Mouse (Mus musculus) neural tube, embryonic 14.5 days (tissue): ENCODE data around the gene Trp53. TPM values are rescaled to one million over a fixed set of nuclear protein-coding genes. Genes with fewer than 3 reads are reported as not detected.
"Not testable (repeated sequence)": the region's sequence is repeated elsewhere in the genome, so short reads cannot be mapped to it uniquely, and the experiment has no call there.

Source experiments
- ATAC-seq: fragments of 200-750 bp; cut with Nextera tagmentation; 2 replicates; pipeline ENCODE4 v1.8.0; 2017; ENCODE audit warnings: low read depth, mild to moderate bottlenecking, moderate TSS enrichment, moderate library complexity
- H3K27ac ChIP-seq: fragments of 300-500 bp; sonication (generic); 2 replicates; pipeline ENCODE4 v1.5.1; 2014; ENCODE audit warnings: low read depth, mild to moderate bottlenecking, control low read depth, low read length, moderate library complexity, mixed read lengths
- H3K27me3 ChIP-seq: fragments of 300-500 bp; sonication (generic); 2 replicates; pipeline ENCODE4 v1.6.1; 2014; ENCODE audit warnings: low read length; ENCODE audit not compliant: control insufficient read depth, insufficient read depth
- H3K36me3 ChIP-seq: fragments of 300-500 bp; sonication (generic); 2 replicates; pipeline ENCODE4 v1.6.1; 2014; ENCODE audit warnings: low read length, mixed read lengths; ENCODE audit not compliant: control insufficient read depth, insufficient read depth
- H3K4me1 ChIP-seq: fragments of 300-500 bp; sonication (generic); 2 replicates; pipeline ENCODE4 v1.6.1; 2014; ENCODE audit warnings: low read length; ENCODE audit not compliant: control insufficient read depth, insufficient read depth
- H3K4me2 ChIP-seq: fragments of 300-500 bp; sonication (generic); 2 replicates; pipeline ENCODE4 v1.6.1; 2014; ENCODE audit warnings: mild to moderate bottlenecking, low read depth, low read length, control low read depth
- H3K4me3 ChIP-seq: fragments of 300-500 bp; sonication (generic); 2 replicates; pipeline ENCODE4 v1.5.1; 2014; ENCODE audit warnings: low read depth, low read length, control low read depth, mixed read lengths
- H3K9ac ChIP-seq: fragments of 300-500 bp; sonication (generic); replicated peaks from 2 replicates; pipeline ENCODE4 v1.6.1; 2014; ENCODE audit warnings: low read depth, mild to moderate bottlenecking, control low read depth, low read length, mixed read lengths
- H3K9me3 ChIP-seq: fragments of 300-500 bp; sonication (generic); 2 replicates; pipeline ENCODE4 v1.6.1; 2016; ENCODE audit warnings: low read length; ENCODE audit not compliant: control insufficient read depth
- WGBS: fragments of 180-500 bp; shearing (Covaris S2); extraction: QIAGEN DNeasy Blood & Tissue Kit; methylation state at CpG from one replicate; pipeline ENCODE4 v1.1.7; 2014; 5-methylcytosine and 5-hydroxymethylcytosine counted together
- polyA plus RNA-seq: library from polyadenylated mRNA; unstranded; fragments of >200 nt; fragmentation: Nextera tagmentation; extraction: Ambion mirVana; gene quantifications from 2 replicates; pipeline ENCODE4 v1.2.1, GENCODE M21; 2014

Gene Trp53
- polyA plus RNA-seq, 1 experiment from 2014 or later, result 54.6 TPM

GRCm38 (mm10) chr11:69610899-69611298 lies 30.7 kb downstream of the Trp53 start:
- Histone ChIP-seq H3K4me2 (no peak overlapping the region), H3K4me3 (no peak overlapping the region), H3K27me3 (no peaks in the 10 kb centered on the region), H3K9ac (no peak overlapping the region), H3K27ac (no peak overlapping the region), H3K36me3 (no peaks in the 10 kb centered on the region), H3K4me1 (no peaks in the 10 kb centered on the region), H3K9me3 (no peaks in the 10 kb centered on the region)
- no peak for ATAC-seq
- 58% methylated on average over 4 of the region's 4 CpGs for WGBS

GRCm38 (mm10) chr11:69613553-69614256 lies 33.5 kb downstream of the Trp53 start:
- no peak for ATAC-seq
- WGBS, result 8% methylated on average over 18 of the region's 19 CpGs

GRCm38 (mm10) chr11:69614257-69614588 lies 34.1 kb downstream of the Trp53 start:
- not testable (repeated sequence) for H3K4me3 ChIP-seq, H3K27me3 ChIP-seq, H3K36me3 ChIP-seq, H3K9ac ChIP-seq, H3K9me3 ChIP-seq, H3K27ac ChIP-seq, ATAC-seq, H3K4me2 ChIP-seq, H3K4me1 ChIP-seq
- WGBS, result 57% methylated on average over 11 of the region's 11 CpGs

More at GRCm38 (mm10) chr11:69613553-69614256, 33.5 kb downstream of the Trp53 start:
- Histone ChIP-seq H3K9ac (no peak overlapping the region), H3K27ac (no peak overlapping the region), H3K36me3 (no peaks in the 10 kb centered on the region), H3K9me3 (no peaks in the 10 kb centered on the region), H3K27me3 (no peaks in the 10 kb centered on the region), H3K4me3 (no peak overlapping the region), H3K4me2 (0 out of 2 replicates have a peak overlapping the region, but pooled peaks have one; percentile 0), H3K4me1 (no peaks in the 10 kb centered on the region)

- WGBS, result 50% methylated on average over 10 of the region's 10 CpGs
- Histone ChIP-seq H3K27ac (no peak overlapping the region), H3K4me1 (no peaks in the 10 kb centered on the region), H3K36me3 (no peaks in the 10 kb centered on the region), H3K4me3 (no peak overlapping the region), H3K27me3 (no peaks in the 10 kb centered on the region), H3K9me3 (no peaks in the 10 kb centered on the region), H3K4me2 (no peak overlapping the region), H3K9ac (no peak overlapping the region)
- no peak for ATAC-seq
Observed at GRCm38 (mm10) chr11:69616781-69617180, 36.6 kb downstream of the Trp53 start.

GRCm38 (mm10) chr11:69617805-69618204 lies 37.6 kb downstream of the Trp53 start, which contains the start of gene Shbg:
TSS of gene Shbg (minus strand) at chr11:69617905.
- Histone ChIP-seq H3K27me3 (no peaks in the 10 kb centered on the region), H3K4me2 (no peak within 1 kb of the TSS), H3K27ac (no peak within 1 kb of the TSS), H3K36me3 (no peaks in the 10 kb centered on the region), H3K4me3 (no peak within 1 kb of the TSS), H3K9me3 (no peaks in the 10 kb centered on the region), H3K4me1 (peaks cover 3% of the 10 kb centered on the region), H3K9ac (no peak within 1 kb of the TSS)
- ATAC-seq, result no peak
- WGBS, result 76% methylated on average over 5 of the region's 5 CpGs

GRCm38 (mm10) chr11:69620394-69621081 lies 40.4 kb downstream of the Trp53 start:
- no peak overlapping the region for H3K4me3 ChIP-seq
- H3K4me1 ChIP-seq, result peaks cover 8% of the 10 kb centered on the region
- no peak overlapping the region for H3K27ac ChIP-seq
- H3K9ac ChIP-seq, result no peak overlapping the region
- WGBS, result 92% methylated on average over 7 of the region's 7 CpGs
- no peak overlapping the region for H3K4me2 ChIP-seq
- no peaks in the 10 kb centered on the region for H3K36me3 ChIP-seq
- no peaks in the 10 kb centered on the region for H3K27me3 ChIP-seq
- no peak for ATAC-seq
- no peaks in the 10 kb centered on the region for H3K9me3 ChIP-seq

- peak; percentile 84 for ATAC-seq
- H3K27me3 ChIP-seq, result no peaks in the 10 kb centered on the region
- peak within 1 kb of the TSS; percentile 77 for H3K27ac ChIP-seq
- H3K36me3 ChIP-seq, result no peaks in the 10 kb centered on the region
- peak within 1 kb of the TSS; percentile 89 for H3K4me2 ChIP-seq
- no peaks in the 10 kb centered on the region for H3K9me3 ChIP-seq
- peak within 1 kb of the TSS; percentile 78 for H3K9ac ChIP-seq
- peaks cover 8% of the 10 kb centered on the region for H3K4me1 ChIP-seq
- under 1% methylated on average over 20 of the region's 20 CpGs for WGBS
- peak within 1 kb of the TSS; percentile 50 for H3K4me3 ChIP-seq
Observed at GRCm38 (mm10) chr11:69621571-69622268, 41.6 kb downstream of the Trp53 start, which contains the start of gene Sat2. TSS of gene Sat2 (plus strand) at chr11:69622024.

- Histone ChIP-seq H3K9me3 (no peaks in the 10 kb centered on the region), H3K27ac (peak overlapping the region; percentile 77), H3K36me3 (no peaks in the 10 kb centered on the region), H3K9ac (peak overlapping the region; percentile 78), H3K4me3 (peak overlapping the region; percentile 50), H3K4me2 (peak overlapping the region; percentile 89), H3K27me3 (no peaks in the 10 kb centered on the region), H3K4me1 (peaks cover 8% of the 10 kb centered on the region)
- ATAC-seq, result no peak; the same call in 1 of the 2 replicates
- 30% methylated on average over 6 of the region's 6 CpGs for WGBS
Observed at GRCm38 (mm10) chr11:69622406-69622805, 42.2 kb downstream of the Trp53 start.

- WGBS, result 63% methylated on average over 4 of the region's 4 CpGs
Observed at GRCm38 (mm10) chr11:69623006-69623405, 42.8 kb downstream of the Trp53 start.

More at GRCm38 (mm10) chr11:69623006-69623405, 42.8 kb downstream of the Trp53 start:
- Histone ChIP-seq H3K9me3 (no peaks in the 10 kb centered on the region), H3K9ac (peak overlapping the region; percentile 78; the same call in 1 of the 2 replicates), H3K4me2 (peak overlapping the region; percentile 89), H3K4me3 (peak overlapping the region; percentile 50), H3K36me3 (no peaks in the 10 kb centered on the region), H3K4me1 (peaks cover 8% of the 10 kb centered on the region), H3K27ac (no peak overlapping the region), H3K27me3 (no peaks in the 10 kb centered on the region)
- ATAC-seq, result no peak
